Mouse (Mus musculus) leukemia stem cell, adult 10-12 weeks (primary cell): ENCODE data around the gene Itih2. TPM values are rescaled to one million over a fixed set of nuclear protein-coding genes. Genes with fewer than 3 reads are reported as not detected.

ENCODE experiments used
- polyA plus RNA-seq: library from polyadenylated mRNA; stranded (reverse); fragments of >175 nt; gene quantifications from 2 replicates; pipeline ENCODE4 v1.2.3, GENCODE M21; 2012; ENCODE audit warnings: low replicate concordance

Itih2 gene
- polyA plus RNA-seq: 0.06 TPM in 1 of 2 replicates, not detected in the other

DNA sequence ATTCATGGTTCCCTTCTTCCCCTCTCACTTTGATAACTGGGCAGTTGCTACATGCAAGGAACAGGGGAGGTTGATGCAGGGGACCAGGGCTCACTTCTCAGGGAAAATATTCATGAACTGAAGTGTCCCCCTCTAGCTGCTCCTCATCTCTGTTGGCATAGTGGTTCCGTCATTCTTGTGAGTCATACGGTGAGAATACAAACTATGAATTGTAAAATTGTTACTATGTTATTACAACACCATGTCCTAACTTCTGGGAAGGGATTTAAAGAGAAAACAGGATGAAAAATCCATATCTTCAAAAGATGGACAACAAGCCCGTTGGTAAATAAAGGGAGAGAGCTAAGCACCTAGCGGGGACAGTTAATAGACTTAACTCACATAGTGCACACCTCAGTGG lies at the start of gene Itih2:
Gene Itih2 (minus strand): TSS at position 101 of the 400 bp plus-strand sequence.

DNA sequence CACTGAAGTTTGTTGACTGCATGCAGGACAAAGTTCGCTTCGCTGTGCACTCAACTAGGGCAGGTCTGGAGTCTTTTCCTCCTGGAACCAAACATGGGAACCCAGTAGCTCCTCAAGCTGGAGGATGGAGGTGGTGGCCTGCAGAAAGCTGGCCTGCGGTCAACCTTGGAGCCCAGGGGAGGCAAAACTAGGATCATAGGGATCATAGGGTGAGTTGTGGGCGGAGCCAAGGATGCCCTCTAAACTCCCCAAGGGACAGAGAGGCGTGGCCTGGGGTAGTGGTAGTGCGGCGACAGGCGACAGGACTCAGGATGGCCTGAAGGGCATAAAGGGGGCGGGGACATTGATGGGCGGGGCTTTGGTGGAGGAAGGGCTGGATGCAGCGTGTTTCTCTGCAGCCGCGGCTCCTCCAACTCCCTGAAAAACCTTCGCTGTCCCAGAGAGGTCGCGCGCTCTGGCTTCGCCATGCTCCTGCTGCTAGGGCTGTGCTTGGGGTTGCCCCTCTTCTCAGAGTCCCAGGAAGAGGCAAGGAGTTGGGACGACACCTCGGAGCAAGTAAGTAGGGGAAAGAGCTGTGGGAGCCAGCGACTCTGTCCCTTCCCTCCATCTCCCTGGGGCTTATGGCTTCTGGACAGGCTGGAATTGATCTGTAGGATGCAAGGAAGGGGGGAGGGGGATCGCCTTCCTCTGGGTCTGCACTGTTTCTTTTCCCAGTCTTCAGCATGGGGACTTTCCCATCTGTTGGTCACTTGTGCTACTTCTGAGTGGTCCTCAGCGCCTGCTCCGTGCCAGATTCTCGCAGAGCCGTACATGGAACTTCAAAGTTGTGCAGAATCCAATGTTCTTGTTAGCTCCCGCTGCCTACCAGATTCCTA lies 22.2 kb upstream of the Itih2 start, which contains the start of gene Itih5:
Gene Itih5 (plus strand): TSS at position 371 of the 875 bp plus-strand sequence.

DNA sequence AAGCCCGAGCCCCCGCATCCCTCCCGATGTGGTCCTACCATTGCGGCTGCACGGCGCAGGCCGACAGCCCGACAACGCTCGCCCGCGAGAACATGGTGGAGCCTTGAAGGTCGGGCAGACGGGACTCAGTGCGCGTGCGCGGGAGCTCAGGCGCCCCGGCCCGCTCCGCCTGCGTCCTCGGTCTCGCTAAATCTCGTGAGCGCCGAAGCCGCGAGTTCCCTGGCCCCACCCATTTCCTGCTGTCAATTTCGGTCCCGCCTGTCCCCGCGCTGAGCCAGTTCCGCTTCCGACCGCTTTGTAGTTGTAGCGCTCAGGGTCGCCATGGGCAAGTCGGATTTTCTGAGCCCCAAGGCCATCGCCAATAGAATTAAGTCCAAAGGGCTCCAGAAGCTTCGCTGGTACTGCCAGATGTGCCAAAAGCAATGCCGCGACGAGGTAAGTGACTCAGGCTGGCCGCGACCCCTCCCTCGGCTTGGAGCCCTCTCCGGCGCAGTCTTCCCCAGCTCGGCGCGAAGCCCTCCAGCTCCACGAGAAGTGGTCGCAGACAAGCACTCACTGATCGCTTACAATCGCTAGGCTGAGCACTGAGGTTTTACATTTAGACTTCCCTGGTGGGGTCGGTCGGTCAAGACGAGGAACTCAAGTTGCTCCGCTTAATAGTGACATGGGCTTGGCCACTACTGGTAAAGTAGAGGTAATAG lies 50.7 kb downstream of the Itih2 start, which contains the start of the genes Atp5c1 and Kin:
Gene Atp5c1 (minus strand): TSS at position 201 of the 701 bp plus-strand sequence.
Gene Kin (plus strand): TSS at position 284 of the 701 bp plus-strand sequence.

DNA sequence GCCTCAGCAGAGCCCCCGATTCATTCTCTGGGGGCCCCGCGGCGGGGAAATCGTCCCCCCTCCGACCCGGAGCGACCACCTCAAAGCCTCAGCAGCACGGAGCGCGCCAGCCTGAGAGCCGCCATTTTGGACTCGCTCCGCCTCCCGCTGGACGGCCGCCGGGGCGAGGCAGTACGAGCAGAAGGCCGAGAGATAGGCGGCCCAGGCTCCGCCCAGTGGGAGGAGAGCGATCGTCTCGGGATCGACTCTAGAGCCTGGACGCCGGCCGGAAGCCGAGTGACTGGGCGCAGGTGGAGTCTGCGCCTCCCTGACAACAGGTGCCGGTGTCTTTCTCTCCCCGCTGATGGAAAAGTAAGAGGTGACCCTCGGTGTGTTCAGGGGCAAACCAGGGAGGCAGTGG lies 82.7 kb downstream of the Itih2 start, which contains the start of gene Taf3:
Gene Taf3 (minus strand): TSS at position 136 of the 400 bp plus-strand sequence.

Other genes starting within 250 kb of the Itih2 start
- gene 9230102O04Rik, start 241.9 kb downstream of the Itih2 start, polyA plus RNA-seq: not detected in 2 replicates
- 18.7 and 25.6 TPM in 2 replicates for gene Gata3, start 241.4 kb downstream of the Itih2 start, polyA plus RNA-seq
- gene Taf3, start 82.8 kb downstream of the Itih2 start, polyA plus RNA-seq: 21.3 and 28.3 TPM in 2 replicates
- gene Atp5c1, start 50.9 kb downstream of the Itih2 start, polyA plus RNA-seq: 5.4 and 31.6 TPM in 2 replicates
- 1.3 and 1.6 TPM in 2 replicates for gene Kin, start 50.8 kb downstream of the Itih2 start, polyA plus RNA-seq
- gene Itih5, start 22.2 kb upstream of the Itih2 start, polyA plus RNA-seq: 0.08 TPM in 2 replicates
- not detected in 2 replicates for gene Sfmbt2, start 239.1 kb upstream of the Itih2 start, polyA plus RNA-seq